Mouse (Mus musculus) heart, postnatal 0 days (tissue): ENCODE measurements around the gene Ap3b1.

Experiments
- CTCF ChIP-seq: IDR thresholded peaks from 2 replicates; pipeline ENCODE4 v1.5.1; 2016; ENCODE audit warnings: antibody characterized with exemption, control low read depth, low read depth
- EP300 ChIP-seq: IDR thresholded peaks from 2 replicates; pipeline ENCODE4 v1.6.1; 2016; ENCODE audit warnings: antibody characterized with exemption, low read depth

DNA sequence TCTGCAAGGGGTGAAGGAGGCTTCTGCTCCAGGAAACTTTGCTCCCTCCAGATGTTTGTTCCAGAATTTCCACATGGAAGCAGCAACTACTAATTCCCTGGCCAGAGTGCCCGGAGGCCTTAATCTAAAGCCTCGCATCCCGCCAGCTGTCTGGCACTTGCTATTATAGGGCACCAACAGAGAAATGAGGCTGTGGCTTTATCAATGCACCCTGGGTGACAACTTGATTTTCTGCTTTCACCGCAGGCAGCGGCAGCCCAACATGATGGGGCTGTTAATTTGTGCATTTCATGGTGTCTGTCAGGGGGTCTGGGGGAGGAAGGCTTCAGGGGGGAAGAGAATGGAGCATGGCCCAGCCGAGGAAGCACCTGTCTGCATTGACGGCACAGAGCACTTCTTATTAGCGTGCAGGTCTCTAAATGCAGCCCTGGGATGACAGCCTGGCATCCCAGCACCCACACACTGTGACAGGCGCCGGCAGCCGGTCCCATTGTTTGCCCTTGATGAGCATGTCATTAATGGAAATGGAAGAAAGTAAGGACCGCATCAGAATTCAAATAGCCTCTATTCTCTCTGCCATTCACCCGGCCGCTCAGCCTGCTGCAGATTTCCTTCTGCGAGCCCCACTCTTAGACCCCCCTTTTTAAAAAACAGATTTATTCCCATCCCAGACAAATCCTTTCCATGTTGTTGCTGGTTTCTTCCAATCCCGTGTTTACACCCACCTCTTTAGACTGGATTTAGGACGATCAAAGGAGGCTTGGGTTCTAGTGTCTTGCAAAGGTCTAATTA is 217.0 kb downstream of the Ap3b1 start:
- TF ChIP-seq EP300 (no peak), CTCF (no peak)
